Mouse (Mus musculus) spleen, adult 2 months (tissue): ENCODE measurements around the gene Noxred1.

Experiments
- CTCF ChIP-seq: fragments of 200-500 bp; IDR thresholded peaks from 2 replicates; pipeline ENCODE4 v1.5.1; 2011; ENCODE audit warnings: mild to moderate bottlenecking, inconsistent platforms; ENCODE audit not compliant: insufficient read depth, insufficient read length, insufficient replicate concordance; ENCODE audit errors: extremely low read depth
- POLR2A ChIP-seq: fragments of 200-500 bp; IDR thresholded peaks from 2 replicates; pipeline ENCODE4 v1.6.1; 2011; ENCODE audit warnings: low read depth, low read length, inconsistent platforms

- no peak for TF ChIP-seq CTCF
- no peak for TF ChIP-seq POLR2A
These were observed 8.9 kb downstream of the Noxred1 start for GRCm38 (mm10) chr12:87229633-87230032.
